Mouse (Mus musculus): Measurements from ENCODE around the gene Prkag1. TPM values are rescaled to one million over a fixed set of nuclear protein-coding genes. Genes with fewer than 3 reads are reported as not detected.

The Prkag1 gene
- polyA plus RNA-seq, 1 experiment from 2014 or later, result 79.5 TPM

- no peak overlapping the region for H3K9ac ChIP-seq (replicated peaks; ENCODE audit: low read depth, low read length)
These were observed 1.1 kb upstream of the Prkag1 start for GRCm38 (mm10) chr15:98832161-98833058.

GRCm38 (mm10) chr15:98831684-98832035 lies 339 bp upstream of the Prkag1 start:
- peaks cover 30% of the 10 kb centered on the region for H3K36me3 ChIP-seq (ENCODE audit: control insufficient read depth, insufficient read depth)
- no peaks in the 10 kb centered on the region for H3K27me3 ChIP-seq (replicated peaks; ENCODE audit: control insufficient read depth, insufficient read depth, low read length)
- peak overlapping the region; percentile 84 for H3K27ac ChIP-seq (ENCODE audit: low read length)
- peaks cover 17% of the 10 kb centered on the region for H3K4me1 ChIP-seq (replicated peaks; ENCODE audit: control insufficient read depth, insufficient read depth, low read length)
- peak; percentile 24 for ATAC-seq
- H3K4me3 ChIP-seq (replicated peaks; ENCODE audit: low read length), result peak overlapping the region; percentile 65
- peak overlapping the region; percentile 57 for H3K4me2 ChIP-seq (ENCODE audit: low read length)
- peak overlapping the region; percentile 50 for H3K9ac ChIP-seq (replicated peaks; ENCODE audit: low read depth, low read length)
- WGBS, result 18% methylated on average over 9 of the region's 9 CpGs
- no peaks in the 10 kb centered on the region for H3K9me3 ChIP-seq (ENCODE audit: control insufficient read depth, low read length)

More at GRCm38 (mm10) chr15:98832161-98833058, 1.1 kb upstream of the Prkag1 start:
- Histone ChIP-seq H3K36me3 (ENCODE audit: control insufficient read depth, insufficient read depth) (peaks cover 37% of the 10 kb centered on the region), H3K27me3 (replicated peaks; ENCODE audit: control insufficient read depth, insufficient read depth, low read length) (no peaks in the 10 kb centered on the region), H3K4me1 (replicated peaks; ENCODE audit: control insufficient read depth, insufficient read depth, low read length) (peaks cover 17% of the 10 kb centered on the region), H3K4me2 (ENCODE audit: low read length) (no peak overlapping the region), H3K9me3 (ENCODE audit: control insufficient read depth, low read length) (no peaks in the 10 kb centered on the region), H3K27ac (ENCODE audit: low read length) (no peak overlapping the region), H3K4me3 (replicated peaks; ENCODE audit: low read length) (no peak overlapping the region)
- WGBS, result 66% methylated on average over 12 of the region's 12 CpGs
- ATAC-seq, result no peak

GRCm38 (mm10) chr15:98827611-98828011 lies 3.7 kb downstream of the Prkag1 start:
- 92% methylated on average over 7 of the region's 7 CpGs for WGBS
- no peak for ATAC-seq
- Histone ChIP-seq H3K4me1 (replicated peaks; ENCODE audit: control insufficient read depth, insufficient read depth, low read length) (peaks cover 17% of the 10 kb centered on the region), H3K27me3 (replicated peaks; ENCODE audit: control insufficient read depth, insufficient read depth, low read length) (no peaks in the 10 kb centered on the region), H3K4me2 (ENCODE audit: low read length) (no peak overlapping the region), H3K27ac (ENCODE audit: low read length) (no peak overlapping the region), H3K36me3 (ENCODE audit: control insufficient read depth, insufficient read depth) (0 out of 2 replicates have a peak, but pooled peaks cover 6% of the 10 kb centered on the region), H3K9ac (replicated peaks; ENCODE audit: low read depth, low read length) (no peak overlapping the region), H3K4me3 (replicated peaks; ENCODE audit: low read length) (no peak overlapping the region), H3K9me3 (ENCODE audit: control insufficient read depth, low read length) (no peaks in the 10 kb centered on the region)

GRCm38 (mm10) chr15:98823434-98823833 lies 7.9 kb downstream of the Prkag1 start:
- ATAC-seq, result no peak
- H3K9ac ChIP-seq (replicated peaks; ENCODE audit: low read depth, low read length), result no peak overlapping the region
- H3K4me2 ChIP-seq (ENCODE audit: low read length), result no peak overlapping the region
- H3K36me3 ChIP-seq (ENCODE audit: control insufficient read depth, insufficient read depth), result 0 out of 2 replicates have a peak, but pooled peaks cover 6% of the 10 kb centered on the region
- H3K9me3 ChIP-seq (ENCODE audit: control insufficient read depth, low read length), result no peaks in the 10 kb centered on the region
- H3K27me3 ChIP-seq (replicated peaks; ENCODE audit: control insufficient read depth, insufficient read depth, low read length), result no peaks in the 10 kb centered on the region
- H3K4me3 ChIP-seq (replicated peaks; ENCODE audit: low read length), result no peak overlapping the region
- H3K27ac ChIP-seq (ENCODE audit: low read length), result no peak overlapping the region
- no peaks in the 10 kb centered on the region for H3K4me1 ChIP-seq (replicated peaks; ENCODE audit: control insufficient read depth, insufficient read depth, low read length)
- WGBS, result 63% methylated on average over 3 of the region's 3 CpGs

- Histone ChIP-seq H3K9me3 (ENCODE audit: control insufficient read depth, low read length) (no peaks in the 10 kb centered on the region), H3K9ac (replicated peaks; ENCODE audit: low read depth, low read length) (no peak overlapping the region)
- WGBS, result 89% methylated on average over 5 of the region's 5 CpGs
These were observed 9.2 kb downstream of the Prkag1 start for GRCm38 (mm10) chr15:98822147-98822546.

GRCm38 (mm10) chr15:98821403-98821802 lies 9.9 kb downstream of the Prkag1 start:
- H3K27ac ChIP-seq (ENCODE audit: low read length), result no peak overlapping the region
- 25% methylated on average over 10 of the region's 10 CpGs for WGBS
- ATAC-seq, result no peak

More at GRCm38 (mm10) chr15:98822147-98822546, 9.2 kb downstream of the Prkag1 start:
- Histone ChIP-seq H3K27me3 (replicated peaks; ENCODE audit: control insufficient read depth, insufficient read depth, low read length) (no peaks in the 10 kb centered on the region), H3K4me2 (ENCODE audit: low read length) (no peak overlapping the region), H3K27ac (ENCODE audit: low read length) (no peak overlapping the region), H3K36me3 (ENCODE audit: control insufficient read depth, insufficient read depth) (0 out of 2 replicates have a peak, but pooled peaks cover 6% of the 10 kb centered on the region), H3K4me1 (replicated peaks; ENCODE audit: control insufficient read depth, insufficient read depth, low read length) (no peaks in the 10 kb centered on the region), H3K4me3 (replicated peaks; ENCODE audit: low read length) (no peak overlapping the region)
- no peak for ATAC-seq

GRCm38 (mm10) chr15:98820937-98821336 lies 10.4 kb downstream of the Prkag1 start:
- 0 out of 2 replicates have a peak, but pooled peaks cover 9% of the 10 kb centered on the region for H3K36me3 ChIP-seq (ENCODE audit: control insufficient read depth, insufficient read depth)
- H3K9me3 ChIP-seq (ENCODE audit: control insufficient read depth, low read length), result no peaks in the 10 kb centered on the region
- H3K4me3 ChIP-seq (replicated peaks; ENCODE audit: low read length), result no peak overlapping the region
- no peak for ATAC-seq
- no peak overlapping the region for H3K27ac ChIP-seq (ENCODE audit: low read length)
- H3K9ac ChIP-seq (replicated peaks; ENCODE audit: low read depth, low read length), result no peak overlapping the region
- no peaks in the 10 kb centered on the region for H3K4me1 ChIP-seq (replicated peaks; ENCODE audit: control insufficient read depth, insufficient read depth, low read length)
- 91% methylated on average over 4 of the region's 4 CpGs for WGBS
- H3K4me2 ChIP-seq (ENCODE audit: low read length), result no peak overlapping the region
- H3K27me3 ChIP-seq (replicated peaks; ENCODE audit: control insufficient read depth, insufficient read depth, low read length), result no peaks in the 10 kb centered on the region

More at GRCm38 (mm10) chr15:98821403-98821802, 9.9 kb downstream of the Prkag1 start:
- Histone ChIP-seq H3K9me3 (ENCODE audit: control insufficient read depth, low read length) (no peaks in the 10 kb centered on the region), H3K36me3 (ENCODE audit: control insufficient read depth, insufficient read depth) (0 out of 2 replicates have a peak, but pooled peaks cover 8% of the 10 kb centered on the region), H3K4me1 (replicated peaks; ENCODE audit: control insufficient read depth, insufficient read depth, low read length) (no peaks in the 10 kb centered on the region), H3K27me3 (replicated peaks; ENCODE audit: control insufficient read depth, insufficient read depth, low read length) (no peaks in the 10 kb centered on the region), H3K4me2 (ENCODE audit: low read length) (no peak overlapping the region), H3K9ac (replicated peaks; ENCODE audit: low read depth, low read length) (no peak overlapping the region), H3K4me3 (replicated peaks; ENCODE audit: low read length) (no peak overlapping the region)

GRCm38 (mm10) chr15:98818171-98818570 lies 13.2 kb downstream of the Prkag1 start:
- no peak overlapping the region for H3K4me2 ChIP-seq (ENCODE audit: low read length)
- H3K36me3 ChIP-seq (ENCODE audit: control insufficient read depth, insufficient read depth), result peaks cover 9% of the 10 kb centered on the region
- no peaks in the 10 kb centered on the region for H3K9me3 ChIP-seq (ENCODE audit: control insufficient read depth, low read length)
- H3K9ac ChIP-seq (replicated peaks; ENCODE audit: low read depth, low read length), result no peak overlapping the region
- WGBS, result 94% methylated on average over 7 of the region's 7 CpGs
- no peaks in the 10 kb centered on the region for H3K4me1 ChIP-seq (replicated peaks; ENCODE audit: control insufficient read depth, insufficient read depth, low read length)
- ATAC-seq, result no peak
- no peaks in the 10 kb centered on the region for H3K27me3 ChIP-seq (replicated peaks; ENCODE audit: control insufficient read depth, insufficient read depth, low read length)
- H3K27ac ChIP-seq (ENCODE audit: low read length), result no peak overlapping the region
- no peak overlapping the region for H3K4me3 ChIP-seq (replicated peaks; ENCODE audit: low read length)

- Histone ChIP-seq H3K27me3 (replicated peaks; ENCODE audit: control insufficient read depth, insufficient read depth, low read length) (peaks cover 22% of the 10 kb centered on the region), H3K36me3 (ENCODE audit: control insufficient read depth, insufficient read depth) (peaks cover 16% of the 10 kb centered on the region), H3K4me2 (ENCODE audit: low read length) (no peak overlapping the region), H3K9me3 (ENCODE audit: control insufficient read depth, low read length) (no peaks in the 10 kb centered on the region), H3K4me3 (replicated peaks; ENCODE audit: low read length) (no peak overlapping the region), H3K9ac (replicated peaks; ENCODE audit: low read depth, low read length) (no peak overlapping the region), H3K4me1 (replicated peaks; ENCODE audit: control insufficient read depth, insufficient read depth, low read length) (peaks cover 15% of the 10 kb centered on the region), H3K27ac (ENCODE audit: low read length) (no peak overlapping the region)
- ATAC-seq, result no peak
- WGBS, result 86% methylated on average over 20 of the region's 20 CpGs
These were observed 18.4 kb downstream of the Prkag1 start for GRCm38 (mm10) chr15:98812741-98813424.
